Mouse (Mus musculus): ENCODE data around the gene Foxn3.

- TF ChIP-seq CTCF (IDR thresholded peaks at IDR 0.05; ENCODE audit: extremely low read depth, insufficient read depth, insufficient read length, insufficient replicate concordance) (no peak), POLR2A (IDR thresholded peaks at IDR 0.05; ENCODE audit: low read depth, low read length) (no peak)
These were observed 283.1 kb downstream of the Foxn3 start for GRCm38 (mm10) chr12:99280291-99280690.

Data from spleen, adult 2 months (tissue).